Mouse (Mus musculus) B cell, adult 2 months (primary cell): Measurements from ENCODE around the gene Tmem121.
A peak's percentile ranks its signal among the peaks of the same experiment; 100 is the strongest.

Experiments used
- DNase-seq, 2 experiments: peaks; one replicate each; pipeline ENCODE4 v3.0.0; 2022

Tmem121 gene

DNA sequence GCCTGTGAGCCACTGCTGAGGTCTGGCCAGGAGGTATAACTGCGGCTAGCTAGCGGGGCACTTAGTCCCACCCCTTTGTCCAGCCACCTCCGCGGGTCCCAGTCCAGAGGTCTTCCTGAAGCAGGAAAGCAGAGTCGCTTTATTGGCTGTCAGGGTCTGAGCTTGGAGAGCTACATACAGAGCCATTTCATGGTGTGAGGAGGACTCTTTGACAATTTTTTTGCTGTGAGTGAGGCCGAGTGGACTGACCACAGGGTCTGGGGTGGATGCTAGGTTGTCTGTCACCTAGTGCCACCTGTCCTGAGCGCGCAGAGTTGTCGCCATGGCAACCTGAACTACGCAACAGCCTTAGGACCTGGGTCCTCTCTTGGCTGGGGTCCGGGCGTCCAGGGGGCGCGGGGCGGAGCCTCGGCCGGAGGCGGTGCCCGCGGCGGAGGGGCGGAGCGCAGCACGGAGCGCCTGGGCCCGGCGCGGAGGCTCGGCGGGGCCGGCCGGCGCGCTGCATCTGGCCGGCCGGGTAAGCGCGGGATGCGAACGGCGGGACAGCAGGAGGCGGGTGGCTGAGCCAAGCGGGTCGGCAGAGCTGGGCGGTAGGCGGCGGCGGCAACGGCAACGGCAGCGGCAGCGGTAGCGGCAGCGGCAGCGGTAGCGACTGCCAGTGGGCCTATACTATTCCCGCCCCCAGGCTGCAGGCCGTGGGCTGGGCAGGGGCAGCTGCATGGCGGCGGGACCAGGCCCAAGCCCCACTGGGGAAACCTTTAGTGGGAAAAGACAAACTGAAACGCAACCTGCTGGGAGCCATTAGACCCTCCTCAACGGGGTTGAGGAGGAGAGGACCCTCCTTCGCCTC is at the start of gene Tmem121:
TSS of gene Tmem121 (plus strand) at position 489 of the 850 bp plus-strand sequence.
- peak; percentile 36 to 37 for DNase-seq

DNA sequence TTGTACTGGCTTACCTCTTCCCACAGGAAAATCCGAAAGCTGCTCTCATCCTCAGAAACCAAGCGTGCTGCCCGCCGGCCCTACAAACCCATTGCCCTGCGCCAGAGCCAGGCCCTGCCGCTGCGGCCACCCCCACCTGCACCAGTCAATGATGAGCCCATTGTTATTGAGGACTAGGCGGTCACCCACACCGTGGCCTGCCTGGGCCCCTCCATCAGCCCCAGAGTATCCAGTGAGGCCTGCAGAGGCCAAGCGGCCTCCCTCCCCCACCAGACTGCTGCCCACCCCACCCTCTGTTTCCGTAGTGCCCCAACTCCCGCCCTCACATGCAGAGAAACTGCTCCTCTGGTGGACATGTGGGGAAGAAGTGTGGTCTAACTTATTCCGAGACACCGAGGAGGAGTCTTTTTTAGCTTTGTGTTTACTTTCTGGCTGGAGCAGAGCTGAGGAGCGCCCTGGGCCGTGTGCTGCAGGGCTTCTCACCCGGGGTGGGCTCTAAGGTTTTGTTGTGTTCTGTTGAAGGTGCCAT is 49.2 kb upstream of the Tmem121 start:
- DNase-seq: no peak

DNA sequence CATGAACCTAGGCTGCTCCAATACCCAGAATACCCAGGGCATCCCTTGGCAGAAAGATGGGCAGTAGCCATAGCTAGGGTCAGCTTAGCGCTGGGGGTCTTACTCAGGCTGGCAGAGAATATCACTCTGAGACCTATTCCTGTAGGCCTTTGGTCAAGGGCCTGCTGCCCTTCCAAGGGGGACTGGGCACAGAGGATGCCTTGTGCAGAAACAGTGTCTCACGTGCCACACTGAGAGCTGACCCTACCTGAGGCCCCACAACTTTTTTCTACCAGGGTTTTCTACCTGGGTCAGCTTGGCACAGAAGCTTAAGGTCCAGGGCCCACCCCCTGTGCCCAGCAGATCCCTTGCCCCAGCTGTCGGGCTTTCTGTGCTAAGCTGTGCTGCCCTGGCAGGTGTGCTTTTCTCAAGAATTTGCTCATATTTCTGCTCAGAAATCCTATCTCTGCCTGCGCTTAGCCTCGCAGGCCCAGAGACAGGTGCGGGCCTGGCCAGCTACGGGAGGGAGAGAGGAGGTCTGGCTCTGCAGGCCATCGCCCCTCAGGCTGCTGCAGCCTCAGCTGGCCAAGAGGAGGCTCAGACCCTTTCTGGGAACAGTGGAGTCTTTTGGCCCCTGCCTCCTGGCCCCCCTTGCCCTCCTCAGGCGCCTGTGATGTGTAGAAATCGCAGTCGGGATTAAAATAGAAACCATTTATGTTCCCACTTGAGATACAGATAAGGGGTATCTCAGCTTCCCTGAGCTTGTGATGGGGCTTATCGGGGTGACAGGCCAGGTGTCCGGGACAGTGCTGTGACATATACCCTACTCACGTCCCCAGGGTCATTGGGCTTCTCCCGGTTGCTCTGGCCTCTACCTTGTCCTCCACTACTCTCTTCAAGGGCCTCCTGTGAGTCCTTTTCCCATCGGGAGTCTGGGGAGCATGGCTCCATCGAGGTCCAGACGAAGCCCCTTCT is 48.2 kb upstream of the Tmem121 start:
- DNase-seq: no peak

DNA sequence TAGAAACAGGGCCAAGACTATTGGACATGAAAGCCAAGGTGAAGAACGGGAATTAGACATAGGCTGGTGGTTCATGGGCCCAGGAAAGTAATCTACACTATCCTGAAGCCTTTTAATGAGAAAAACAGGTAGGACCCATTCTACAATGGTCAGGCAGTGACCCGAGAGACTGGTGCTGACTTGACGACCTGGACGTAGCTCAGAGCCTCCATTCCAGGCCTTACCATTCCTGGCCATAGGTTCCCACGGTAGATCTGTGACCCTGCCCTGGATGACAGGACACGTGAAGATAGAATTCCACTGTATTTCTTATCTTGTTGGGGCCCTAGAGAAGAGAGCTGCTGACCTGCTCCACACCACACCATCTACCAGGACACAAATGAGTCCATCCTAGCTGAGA is 47.4 kb upstream of the Tmem121 start:
- no peak for DNase-seq

DNA sequence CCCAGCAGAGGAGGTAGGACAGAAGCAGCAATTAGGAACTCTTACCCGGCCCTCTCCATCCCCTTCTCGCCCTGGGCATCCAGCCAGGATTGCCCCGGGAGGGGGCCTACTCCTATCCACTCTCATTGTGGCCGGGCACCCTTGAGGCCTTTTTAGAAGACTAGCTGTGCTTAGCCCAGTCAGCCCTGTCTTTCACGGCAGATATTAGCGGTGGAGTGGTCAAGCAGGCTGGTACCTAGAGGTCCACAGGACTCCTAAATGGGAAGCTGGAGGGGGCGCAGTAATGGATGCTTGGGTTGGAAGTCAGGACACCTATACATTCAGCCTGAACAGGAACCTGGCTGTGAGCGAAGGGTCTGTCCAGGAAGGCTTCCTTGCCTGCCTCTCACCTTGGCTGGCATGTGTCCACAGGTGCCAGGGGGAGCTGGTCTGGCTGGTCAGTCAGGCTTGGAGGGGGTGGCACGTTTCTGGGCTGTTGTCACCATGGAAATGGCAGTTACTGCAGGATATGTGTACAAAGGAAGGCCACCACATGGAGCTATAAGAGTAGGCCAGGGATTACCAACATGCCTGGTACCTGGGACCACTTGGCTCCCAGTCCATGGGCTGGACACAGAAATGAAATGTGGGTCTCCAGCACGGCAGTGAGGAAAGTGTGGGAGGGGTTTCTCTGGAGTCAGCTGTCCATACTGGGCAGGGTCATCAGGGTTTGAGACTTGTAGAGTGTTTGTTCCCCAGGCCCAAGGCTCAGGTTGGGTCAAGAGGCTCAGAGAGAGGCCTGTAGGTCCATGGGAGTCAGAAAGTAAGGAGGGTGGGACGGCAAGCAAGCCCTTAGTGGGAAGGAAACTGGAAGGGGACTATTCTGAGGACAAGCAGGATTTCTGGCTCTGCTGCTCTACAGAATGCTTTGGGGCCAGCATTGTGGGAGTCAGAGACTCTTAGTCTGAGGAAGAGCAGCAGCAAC is 46.5 kb upstream of the Tmem121 start:
- no peak for DNase-seq

DNA sequence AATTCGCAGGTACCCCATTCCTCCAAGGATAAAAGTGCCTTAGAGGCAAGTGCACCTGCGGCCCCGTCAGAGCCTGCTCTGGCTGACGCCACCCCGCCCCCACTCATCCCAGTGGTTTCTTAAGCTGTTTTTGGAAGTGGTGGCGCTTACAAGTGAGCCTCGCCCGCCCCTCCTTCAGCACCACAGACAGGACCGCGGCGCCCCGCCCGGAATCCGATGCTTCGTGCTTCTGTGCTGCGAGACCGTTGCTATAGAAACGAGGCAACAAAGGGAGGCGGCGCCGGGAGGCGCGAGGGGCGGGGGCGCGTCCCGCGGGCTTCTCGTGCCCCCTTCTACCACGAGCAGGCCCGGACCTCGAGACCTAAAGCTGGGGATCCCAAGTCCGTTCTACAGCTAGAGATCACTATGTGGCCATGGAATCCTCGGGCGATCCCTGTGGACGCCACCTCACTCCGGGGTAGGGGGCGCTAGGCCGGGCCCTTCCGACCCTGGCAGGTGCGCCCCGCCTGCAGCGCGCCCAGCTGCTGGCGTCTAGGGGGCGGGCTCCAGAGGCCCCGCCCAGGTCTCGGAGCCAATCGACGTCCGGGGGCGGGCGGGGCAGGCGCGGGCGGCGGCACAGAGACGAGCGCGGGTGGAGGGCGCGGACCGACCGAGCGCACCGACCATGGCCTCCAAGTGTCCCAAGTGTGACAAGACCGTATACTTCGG is 45.7 kb upstream of the Tmem121 start, which contains the start of gene Crip2:
TSS of gene Crip2 (plus strand) at position 329 of the 708 bp plus-strand sequence.
- DNase-seq: peak; percentile 91 to 92

DNA sequence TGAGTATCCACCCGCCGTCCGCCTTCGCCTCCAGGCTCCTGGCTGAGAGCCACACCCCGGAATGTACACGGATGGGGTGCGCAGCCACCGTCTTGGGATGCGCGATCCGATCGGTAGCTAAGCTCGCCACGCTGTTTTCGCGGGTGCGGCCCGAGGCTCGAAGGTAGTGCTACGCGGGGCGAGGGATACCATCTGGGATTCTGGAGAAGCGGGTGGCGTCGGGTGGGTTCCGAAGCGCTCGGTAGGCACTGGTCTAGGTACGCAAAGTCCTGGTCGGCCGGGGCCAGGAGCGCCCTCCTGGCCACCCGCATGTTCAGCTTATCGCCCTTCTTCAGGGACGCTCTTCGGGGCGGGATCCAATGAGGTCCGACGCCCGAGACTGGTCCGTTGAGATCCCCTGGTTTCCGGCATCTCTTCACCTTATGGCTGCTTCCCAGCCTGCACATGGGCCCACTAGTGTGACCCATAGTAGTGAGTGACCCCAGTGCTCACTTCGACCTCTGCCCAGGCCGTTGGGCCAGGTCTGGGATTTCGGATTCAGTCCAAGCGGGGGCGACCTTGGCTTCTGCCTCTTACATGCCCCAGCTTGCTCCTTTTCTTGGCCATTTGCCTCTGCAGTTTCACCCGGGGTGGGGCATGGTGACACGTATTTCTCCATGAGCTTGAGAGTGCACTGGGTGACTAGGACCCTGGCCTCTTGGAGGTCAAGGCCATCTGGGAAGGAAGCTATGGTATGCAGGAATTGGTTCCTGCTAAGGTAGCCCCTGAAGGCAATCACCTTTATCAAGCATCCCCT is 44.9 kb upstream of the Tmem121 start:
- peak in 1 of 2 experiments; percentile 17 for DNase-seq

DNA sequence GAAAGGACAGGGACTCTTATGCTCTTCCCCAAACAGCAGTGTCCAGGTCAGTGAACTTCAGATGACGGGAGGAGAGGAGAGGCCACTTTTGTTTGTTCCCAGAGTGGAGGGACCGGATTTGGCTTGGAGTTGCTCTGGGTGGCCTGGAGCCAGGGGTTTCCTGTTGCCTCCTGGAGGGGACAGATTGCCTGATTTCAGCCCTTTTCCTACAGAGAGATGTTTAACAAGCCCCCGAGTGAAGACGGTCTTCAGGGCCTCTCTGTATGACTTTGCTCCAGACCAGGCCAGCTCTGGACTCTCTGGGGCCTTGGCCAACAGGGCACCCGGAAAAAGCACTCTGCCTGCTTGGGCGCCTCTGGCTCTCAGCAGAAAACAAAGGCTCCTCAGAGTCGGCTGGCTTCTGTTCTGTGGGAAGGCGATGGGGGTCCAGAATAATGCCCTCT is 44.2 kb upstream of the Tmem121 start:
- peak in 1 of 2 experiments; percentile 9 for DNase-seq

DNA sequence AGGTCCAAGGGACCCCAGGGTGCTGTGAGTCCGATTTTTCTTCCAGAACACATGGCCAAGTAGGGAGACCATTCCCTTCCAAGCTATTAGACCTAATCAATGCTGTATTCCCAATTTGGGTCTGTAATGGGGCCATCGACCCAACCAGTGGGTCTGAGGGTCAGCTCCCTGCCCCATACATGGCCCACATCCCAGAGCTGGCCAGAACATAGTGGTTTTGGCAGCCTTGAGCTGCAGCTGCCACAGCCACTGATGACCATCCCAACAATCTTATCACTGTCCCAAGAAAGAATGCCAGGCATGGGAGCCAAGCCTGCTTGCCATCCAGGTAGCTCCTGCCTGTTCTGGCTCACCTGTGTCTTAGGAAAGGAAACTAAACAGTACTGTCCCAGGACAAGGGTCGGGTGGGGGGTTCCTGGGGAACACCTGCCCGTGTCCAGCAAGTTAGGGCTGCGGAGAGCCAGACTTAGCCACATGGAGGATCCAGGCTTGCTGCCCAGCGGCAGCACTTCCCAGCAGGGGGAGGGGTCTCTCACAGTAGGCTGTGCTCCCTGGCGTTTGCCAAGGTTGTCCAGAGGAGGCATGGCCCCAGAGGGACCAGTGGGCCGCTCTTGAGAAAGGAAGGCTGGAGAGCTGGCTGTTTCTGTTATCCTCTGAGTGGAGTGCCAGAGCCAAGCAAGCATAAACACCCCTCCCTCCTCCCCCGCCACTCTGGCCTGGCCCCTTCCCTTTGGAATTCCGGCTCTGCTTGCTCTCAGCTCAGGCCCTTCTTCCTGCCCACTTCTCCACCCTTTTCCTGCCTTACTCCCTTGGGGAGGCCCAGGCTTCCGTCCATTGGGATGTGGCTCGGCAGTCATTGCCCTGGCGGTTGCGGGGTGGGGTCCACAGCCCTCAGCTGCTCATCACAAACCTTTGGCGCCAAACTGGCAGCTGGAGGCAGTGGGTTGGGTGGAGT is 43.4 kb upstream of the Tmem121 start:
- DNase-seq: peak; percentile 4 to 5

DNA sequence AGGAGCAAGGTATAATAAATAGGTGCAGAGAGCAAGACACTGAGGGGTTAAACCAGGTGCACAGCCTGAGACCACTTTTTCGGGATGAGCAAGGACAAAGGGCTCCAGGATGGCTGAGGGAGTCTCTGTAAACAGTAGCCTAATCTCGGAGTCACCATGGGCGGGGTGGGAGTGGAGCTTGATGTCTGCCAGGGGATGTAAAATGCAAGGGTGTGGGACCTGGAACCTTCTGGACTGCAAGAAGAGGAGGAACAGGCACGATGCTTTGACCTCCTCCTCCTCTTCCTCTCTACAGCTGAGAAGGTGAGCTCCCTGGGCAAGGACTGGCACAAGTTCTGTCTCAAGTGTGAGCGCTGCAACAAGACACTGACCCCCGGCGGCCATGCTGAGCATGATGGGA is 42.6 kb upstream of the Tmem121 start:
- peak; percentile 6 for DNase-seq

DNA sequence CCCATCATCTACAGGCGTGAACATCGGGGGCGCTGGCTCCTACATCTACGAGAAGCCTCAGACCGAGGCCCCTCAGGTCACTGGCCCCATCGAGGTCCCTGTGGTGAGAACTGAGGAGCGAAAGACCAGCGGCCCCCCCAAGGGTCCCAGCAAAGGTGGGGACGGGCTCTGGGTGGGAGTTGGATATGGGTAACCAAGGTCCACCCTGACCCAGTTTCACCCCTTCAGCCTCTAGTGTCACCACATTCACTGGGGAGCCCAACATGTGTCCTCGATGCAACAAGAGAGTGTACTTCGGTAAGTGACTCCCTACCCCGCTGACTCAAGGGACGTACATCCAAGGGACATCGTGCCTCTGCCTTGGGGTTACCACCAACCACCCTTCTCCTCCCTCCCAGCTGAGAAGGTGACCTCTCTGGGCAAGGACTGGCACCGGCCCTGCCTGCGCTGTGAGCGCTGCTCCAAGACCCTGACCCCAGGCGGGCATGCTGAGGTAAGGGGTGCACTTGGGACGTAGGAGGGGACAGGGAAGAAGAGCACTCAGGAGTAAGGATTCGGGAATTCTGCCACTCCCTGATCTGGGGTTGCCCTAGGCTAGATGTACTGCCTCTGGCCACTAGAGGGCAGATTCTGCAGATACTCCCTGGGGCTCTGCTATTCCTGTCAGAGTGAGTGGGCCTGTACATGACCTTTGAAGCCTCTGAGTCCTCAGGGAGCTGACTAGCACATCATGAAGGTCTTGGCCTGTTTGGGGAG is 41.6 kb upstream of the Tmem121 start:
- peak; percentile 69 to 70 for DNase-seq

DNA sequence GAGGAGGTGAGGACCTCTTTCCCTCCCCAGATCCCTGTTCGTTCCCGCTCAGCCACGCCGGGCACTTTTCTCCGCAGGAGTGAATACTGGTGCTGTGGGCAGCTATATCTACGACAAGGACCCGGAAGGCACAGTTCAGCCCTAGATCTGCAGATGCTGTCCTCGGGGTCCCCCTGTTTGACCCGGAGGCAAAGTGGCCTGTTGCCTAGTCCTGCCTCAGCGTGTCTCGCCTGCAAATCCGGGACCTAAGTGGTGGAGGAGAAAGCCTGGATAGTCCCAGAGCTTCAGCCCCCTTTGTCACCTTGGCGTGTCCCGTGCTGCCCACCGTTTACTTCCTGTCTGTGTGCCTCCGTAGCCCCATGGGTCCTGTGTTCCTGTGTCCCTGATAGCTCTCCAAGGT is 40.8 kb upstream of the Tmem121 start:
- no peak for DNase-seq

DNA sequence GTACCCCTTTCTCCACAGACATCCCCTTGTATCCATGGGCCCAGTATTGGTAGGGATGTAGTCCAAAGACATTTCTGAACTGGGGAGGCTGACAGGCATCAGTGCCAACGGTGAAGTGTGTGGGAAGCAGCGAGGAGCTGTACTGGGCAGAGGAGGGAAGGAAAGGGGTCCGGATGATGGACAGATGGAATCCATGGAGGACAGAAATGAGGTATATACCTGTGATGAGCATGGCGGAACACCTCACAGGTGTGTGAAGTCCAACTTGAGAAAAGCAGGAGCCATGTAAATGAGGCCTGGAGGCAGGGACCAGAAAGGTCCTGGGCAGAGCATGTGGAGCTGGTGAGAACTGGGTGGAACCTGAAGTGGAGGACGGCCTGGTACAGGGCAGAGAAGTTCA is 40.1 kb upstream of the Tmem121 start:
- DNase-seq: no peak

DNA sequence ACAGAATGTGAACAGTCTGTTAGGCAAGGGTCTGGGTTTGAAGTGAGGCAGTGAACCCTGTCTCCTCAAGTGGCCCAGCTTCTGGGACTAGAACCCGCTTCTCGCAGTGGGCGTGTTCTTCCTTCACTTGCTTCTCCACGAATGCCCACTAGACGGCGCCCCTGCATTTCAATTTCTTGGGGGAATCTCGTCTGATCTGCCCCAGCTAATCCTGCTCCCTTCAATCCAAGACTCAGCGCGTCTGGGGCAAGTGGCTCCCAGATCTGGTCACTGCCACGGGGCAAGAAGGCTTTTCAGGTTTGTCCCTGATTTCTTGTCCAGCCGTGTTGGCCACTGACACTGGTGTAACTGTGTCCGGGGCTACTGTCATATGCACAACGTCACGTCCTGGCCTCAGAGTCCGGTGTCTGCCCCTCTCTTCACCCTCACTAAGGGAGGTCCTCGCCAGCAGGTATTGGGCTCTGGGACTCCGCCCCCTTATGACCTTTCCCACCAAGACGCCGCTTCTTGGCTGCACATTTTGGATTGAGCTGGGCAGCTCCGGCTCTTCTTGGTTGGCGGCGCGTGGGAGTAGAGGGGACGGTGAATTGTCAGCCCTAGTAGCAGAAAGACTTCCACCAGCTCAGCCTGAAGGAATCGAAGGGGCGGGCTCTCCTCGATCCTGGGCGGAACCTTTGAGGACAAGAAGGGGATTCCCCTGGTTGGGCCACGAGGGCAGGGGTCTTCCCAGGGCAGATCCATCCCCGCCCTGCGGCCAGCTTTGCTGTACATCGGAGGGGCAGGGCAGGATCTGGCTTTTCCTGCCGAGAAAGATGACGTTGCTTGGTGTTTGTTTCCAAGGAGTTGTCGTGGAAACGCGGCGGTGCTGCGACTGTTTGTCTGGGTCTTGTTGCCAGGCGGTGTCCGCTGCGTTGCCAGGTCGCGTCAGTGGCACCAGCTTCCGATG is 39.3 kb upstream of the Tmem121 start, which contains the start of gene Crip1:
TSS of gene Crip1 (plus strand) at position 205 of the 946 bp plus-strand sequence.
- peak; percentile 96 to 97 for DNase-seq

DNA sequence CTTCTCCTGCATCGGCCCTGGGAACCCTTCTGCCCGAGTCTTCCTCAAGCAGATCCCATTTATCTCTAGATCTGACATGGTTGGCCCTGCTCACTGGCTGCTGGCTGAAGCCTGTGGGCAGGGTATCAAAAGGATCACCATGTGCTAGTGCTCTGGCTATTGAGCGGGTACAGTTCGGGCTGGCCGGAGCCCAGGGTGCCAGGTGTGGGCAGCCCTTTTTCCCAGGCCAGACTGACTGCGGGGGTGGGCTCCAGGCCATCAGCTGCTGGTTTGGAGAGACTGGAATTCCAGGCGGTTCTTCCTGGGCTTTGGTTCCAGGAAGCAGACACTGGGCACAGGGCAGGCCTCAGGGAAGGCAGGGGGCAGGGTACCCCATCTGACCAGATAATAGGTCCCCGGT is 38.2 kb upstream of the Tmem121 start:
- DNase-seq: no peak

DNA sequence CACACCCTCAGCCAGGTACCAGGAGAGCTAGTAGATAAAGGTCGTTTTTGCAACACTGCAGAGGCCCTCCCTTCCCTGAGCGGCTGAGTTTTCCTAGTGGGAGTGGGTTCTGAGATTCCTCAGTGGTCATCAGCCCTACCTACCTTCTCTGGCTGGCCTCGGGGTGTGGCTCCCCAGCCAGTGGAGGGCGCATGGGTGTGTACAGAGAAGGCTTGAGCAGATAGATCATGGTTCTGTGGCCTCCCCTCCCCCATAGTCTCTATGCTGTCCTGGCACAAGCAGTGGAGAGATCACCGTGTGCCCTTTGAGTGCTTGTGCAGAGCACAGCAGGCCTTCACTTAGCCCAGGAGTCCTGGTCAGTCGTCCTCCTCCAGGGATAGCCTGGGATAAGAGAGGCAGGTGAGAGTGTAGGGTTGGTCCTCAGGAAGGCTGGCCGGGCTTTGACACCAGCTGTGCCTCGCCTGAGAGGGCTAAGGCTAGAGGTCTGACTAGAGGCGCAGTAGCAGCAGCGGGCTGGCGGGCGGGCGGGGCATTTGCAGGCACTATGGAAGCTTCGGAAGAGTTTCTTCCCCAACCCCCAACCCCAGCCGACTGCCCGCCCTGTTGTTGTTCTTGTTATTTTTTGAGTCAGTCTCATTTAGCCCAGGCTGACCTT is 37.2 kb upstream of the Tmem121 start:
- peak; percentile 55 to 60 for DNase-seq

DNA sequence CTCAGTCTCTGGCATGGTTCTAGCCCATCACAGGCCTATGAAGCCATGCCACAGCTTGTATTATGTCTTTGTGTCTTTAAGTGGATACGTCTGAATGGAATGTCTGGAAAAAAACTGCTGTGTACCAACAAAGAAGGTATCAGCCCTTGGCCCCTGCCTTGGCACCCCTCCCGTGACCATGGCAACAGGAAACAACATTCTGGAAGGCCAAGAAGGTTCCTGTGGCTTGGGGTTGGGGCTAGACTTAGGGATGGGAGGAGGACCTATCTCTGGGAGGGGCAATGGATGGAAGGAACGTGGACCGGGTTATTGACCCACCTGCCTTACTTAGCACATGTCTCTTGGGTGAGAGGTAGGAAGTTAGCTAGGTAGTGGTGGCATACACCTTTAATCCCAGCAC is 36.4 kb upstream of the Tmem121 start:
- peak; percentile 7 to 13 for DNase-seq
